Mouse (Mus musculus): ENCODE measurements around the gene Ranbp3.

Ranbp3 gene

GRCm38 (mm10) chr17:56673647-56674416, 738 bp downstream of the Ranbp3 start:
- DNase-seq (ENCODE audit: extremely low read depth, low read depth, low spot score), result no peak

DNA sequence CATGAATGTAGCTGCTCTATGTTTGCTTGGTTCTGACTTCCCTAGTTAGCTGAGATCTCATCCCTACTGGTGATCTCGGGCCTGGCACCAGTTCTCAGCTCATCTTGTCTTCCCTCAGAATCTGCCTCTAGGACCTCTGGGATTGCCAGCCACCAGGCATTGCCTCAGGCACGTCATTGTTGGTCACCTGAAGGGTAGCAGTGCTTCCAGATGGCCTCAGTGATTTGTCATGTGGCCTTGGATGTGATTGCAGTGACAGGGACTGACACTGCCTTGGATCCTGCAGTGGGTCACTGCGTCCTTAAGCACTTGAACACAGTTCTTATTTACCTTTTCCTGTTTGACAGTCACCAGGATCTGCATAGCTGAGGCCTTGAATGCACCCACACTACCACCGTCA, 8.7 kb downstream of the Ranbp3 start:
- DNase-seq (ENCODE audit: extremely low read depth, low read depth, low spot score), result no peak

- no peak for DNase-seq (ENCODE audit: extremely low read depth, low read depth, low spot score)
Observed at GRCm38 (mm10) chr17:56682880-56683279, 9.8 kb downstream of the Ranbp3 start.

DNA sequence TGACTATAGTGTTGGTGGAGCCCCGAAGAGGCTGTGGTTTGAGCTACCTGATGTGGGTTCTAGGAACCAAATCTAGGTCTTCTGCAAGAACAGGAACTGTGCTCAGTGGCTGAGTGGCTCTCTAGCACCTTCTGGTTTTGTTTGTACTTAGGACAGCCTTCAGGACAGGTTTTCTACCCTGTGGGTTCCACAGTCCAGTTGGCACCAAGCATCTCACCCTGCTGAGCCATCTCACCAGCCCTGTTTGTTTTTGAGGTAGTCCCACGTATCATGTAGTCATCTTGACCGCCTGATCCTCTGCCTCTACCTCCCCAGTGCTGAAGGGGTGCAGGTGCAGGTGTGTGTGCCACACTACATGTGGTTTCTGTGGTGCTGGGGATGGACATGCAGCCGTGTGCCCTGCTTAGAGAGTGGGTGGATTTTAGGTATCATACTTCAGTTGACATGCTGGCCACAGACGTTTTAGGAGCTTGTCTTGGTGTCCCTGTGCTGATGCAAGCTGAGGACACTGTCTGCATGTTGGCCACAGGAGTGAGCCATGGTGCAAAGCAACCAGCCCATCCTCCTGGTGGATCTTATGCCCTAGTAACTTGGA, 10.5 kb downstream of the Ranbp3 start:
- DNase-seq (ENCODE audit: extremely low read depth, low read depth, low spot score), result no peak

DNA sequence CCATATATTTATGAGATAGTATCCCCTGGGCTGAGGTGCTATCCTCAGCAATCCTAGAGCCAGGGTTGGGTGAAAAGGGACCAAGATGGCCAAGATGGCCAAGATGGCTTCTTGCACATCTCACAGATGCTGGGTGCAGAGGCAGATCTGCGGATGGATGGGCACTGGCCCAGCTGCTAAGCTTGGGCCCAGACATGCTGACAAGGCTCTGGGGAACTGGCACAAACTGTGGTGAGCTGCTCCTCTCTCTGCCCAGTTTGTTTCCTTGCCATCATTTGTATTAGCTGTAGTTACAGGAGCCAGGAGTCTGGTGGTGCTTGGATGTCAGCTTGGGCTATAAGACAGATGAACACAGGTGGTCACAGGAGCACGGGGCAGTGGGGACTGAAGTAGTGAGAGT, 11.6 kb downstream of the Ranbp3 start:
- no peak for DNase-seq (ENCODE audit: extremely low read depth, low read depth, low spot score)

GRCm38 (mm10) chr17:56686801-56687200, 13.7 kb downstream of the Ranbp3 start:
- DNase-seq (ENCODE audit: extremely low read depth, low read depth, low spot score), result no peak

- no peak for DNase-seq (ENCODE audit: extremely low read depth, low read depth, low spot score)
Observed at GRCm38 (mm10) chr17:56688045-56688444, 15.0 kb downstream of the Ranbp3 start.

- DNase-seq (ENCODE audit: extremely low read depth, low read depth, low spot score), result no peak
Observed at GRCm38 (mm10) chr17:56688689-56689088, 15.6 kb downstream of the Ranbp3 start.

- DNase-seq (ENCODE audit: extremely low read depth, low read depth, low spot score), result no peak
Observed at GRCm38 (mm10) chr17:56693395-56693794, 20.3 kb downstream of the Ranbp3 start.

- DNase-seq (ENCODE audit: extremely low read depth, low read depth, low spot score), result no peak
Observed at GRCm38 (mm10) chr17:56693851-56694310, 20.8 kb downstream of the Ranbp3 start.

GRCm38 (mm10) chr17:56700451-56700850, 27.4 kb downstream of the Ranbp3 start:
- DNase-seq (ENCODE audit: extremely low read depth, low read depth, low spot score), result no peak

- DNase-seq (ENCODE audit: extremely low read depth, low read depth, low spot score), result no peak
Observed at GRCm38 (mm10) chr17:56703038-56703437, 29.9 kb downstream of the Ranbp3 start.

DNA sequence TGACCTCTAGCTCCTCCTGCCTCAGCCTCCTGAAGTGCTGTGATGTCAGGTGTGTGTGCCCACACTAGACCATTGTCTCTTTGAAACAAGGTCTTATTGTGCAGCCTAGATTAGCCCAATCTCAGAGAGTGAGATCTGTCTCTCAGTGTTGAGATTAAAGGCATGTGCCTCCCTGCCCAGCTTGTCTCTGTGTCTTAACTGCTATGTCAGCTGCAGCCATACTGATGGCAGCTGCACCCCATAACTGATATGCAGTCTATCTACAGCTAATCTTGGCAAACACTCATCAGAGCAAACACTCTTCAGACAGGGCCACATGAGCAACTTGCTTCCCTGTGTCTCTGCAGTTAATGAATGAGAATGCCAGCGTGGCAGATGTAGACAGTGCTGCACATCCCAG, 33.4 kb downstream of the Ranbp3 start:
- no peak for DNase-seq (ENCODE audit: extremely low read depth, low read depth, low spot score)

- DNase-seq (ENCODE audit: extremely low read depth, low read depth, low spot score), result no peak
Observed at GRCm38 (mm10) chr17:56708692-56709091, 35.6 kb downstream of the Ranbp3 start.

DNA sequence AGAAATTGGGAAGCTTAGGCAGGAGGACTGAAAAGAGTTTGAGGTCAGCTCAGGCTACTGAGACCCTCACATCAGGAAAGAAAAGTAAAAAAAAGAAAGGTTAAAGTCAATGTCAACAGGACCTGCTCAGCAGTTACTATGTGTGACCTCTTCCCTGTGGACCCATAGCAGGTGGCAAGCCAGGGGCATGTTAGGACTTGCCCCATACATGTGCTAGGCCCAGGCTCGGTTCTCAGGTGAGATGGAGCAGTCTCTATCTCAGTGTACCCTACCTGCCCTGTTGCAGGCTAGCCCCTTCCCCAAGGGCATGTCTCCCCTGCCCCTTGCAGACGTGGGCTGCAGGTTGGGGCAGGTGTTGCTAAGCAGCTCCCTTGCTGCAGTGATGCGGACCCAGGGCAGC, 36.6 kb downstream of the Ranbp3 start:
- DNase-seq (ENCODE audit: extremely low read depth, low read depth, low spot score), result no peak

GRCm38 (mm10) chr17:56715360-56715759, 42.3 kb downstream of the Ranbp3 start:
- DNase-seq (ENCODE audit: extremely low read depth, low read depth, low spot score), result no peak

- DNase-seq (ENCODE audit: extremely low read depth, low read depth, low spot score), result no peak
Observed at GRCm38 (mm10) chr17:56715914-56716654, 43.0 kb downstream of the Ranbp3 start.

GRCm38 (mm10) chr17:56716655-56717362, 43.7 kb downstream of the Ranbp3 start:
- peak; percentile 81 for DNase-seq (ENCODE audit: extremely low read depth, low read depth, low spot score)

DNA sequence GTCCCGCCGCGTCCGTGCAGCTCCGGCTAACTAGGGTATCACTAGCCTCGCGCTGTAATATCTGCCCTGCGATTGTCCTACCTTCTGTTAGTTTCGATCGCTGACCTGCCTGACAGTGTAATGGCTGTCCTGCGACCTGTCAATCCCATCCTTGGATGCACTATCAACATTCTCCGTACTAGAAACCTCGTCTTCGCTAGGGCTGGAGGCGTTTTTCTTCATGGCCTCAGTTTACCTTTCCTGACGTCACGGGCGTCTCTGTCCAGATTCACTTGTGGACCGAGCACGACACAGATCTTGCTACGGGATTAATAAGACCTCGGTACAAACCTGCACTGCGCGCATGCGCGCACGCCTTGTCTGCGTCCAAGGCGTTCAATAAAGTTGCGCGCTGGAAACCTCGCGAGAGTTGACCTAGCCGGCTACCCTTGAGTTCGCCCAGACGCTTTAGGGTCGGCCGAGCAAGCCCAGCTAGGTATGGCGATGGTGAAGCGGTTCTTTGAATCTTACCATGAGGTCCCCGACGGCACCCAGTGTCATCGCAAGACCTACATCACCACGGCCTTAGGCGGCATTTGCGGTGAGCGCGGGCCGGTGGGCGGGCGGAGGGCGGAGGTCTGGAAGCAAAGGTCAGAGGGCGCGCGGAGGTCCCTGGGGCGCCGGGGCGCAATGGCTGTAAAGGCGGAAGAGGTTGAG, 44.4 kb downstream of the Ranbp3 start, which contains the start of the genes Ndufa11 and Vmac:
TSS of gene Ndufa11 (plus strand) at position 405 of the 696 bp plus-strand sequence.
TSS of gene Vmac (minus strand) at position 660 of the 696 bp plus-strand sequence.
- peak; percentile 63 for DNase-seq (ENCODE audit: extremely low read depth, low read depth, low spot score)

- no peak for DNase-seq (ENCODE audit: extremely low read depth, low read depth, low spot score)
Observed at GRCm38 (mm10) chr17:56722441-56722840, 49.3 kb downstream of the Ranbp3 start.
